Mouse (Mus musculus) spleen, adult 2 months (tissue): ENCODE data around the gene Tff2.

Source experiments
- CTCF ChIP-seq: fragments of 200-500 bp; IDR thresholded peaks from 2 replicates; pipeline ENCODE4 v1.5.1; 2011; ENCODE audit warnings: mild to moderate bottlenecking, inconsistent platforms; ENCODE audit not compliant: insufficient read depth, insufficient read length, insufficient replicate concordance; ENCODE audit errors: extremely low read depth
- POLR2A ChIP-seq: fragments of 200-500 bp; IDR thresholded peaks from 2 replicates; pipeline ENCODE4 v1.6.1; 2011; ENCODE audit warnings: low read depth, low read length, inconsistent platforms

GRCm38 (mm10) chr17:31131269-31131821 is 12.7 kb downstream of the Tff2 start:
- TF ChIP-seq POLR2A (no peak), CTCF (no peak)
